Mouse (Mus musculus) midbrain, postnatal 0 days (tissue): ENCODE measurements around the gene Gm14744. TPM values are rescaled to one million over a fixed set of nuclear protein-coding genes. Genes with fewer than 3 reads are reported as not detected.
A peak's percentile ranks its signal among the peaks of the same experiment; 100 is the strongest.
"Not testable (repeated sequence)": the region's sequence is repeated elsewhere in the genome, so short reads cannot be mapped to it uniquely, and the experiment has no call there.

ENCODE experiments used
- ATAC-seq: fragments of 200-750 bp; cut with Nextera tagmentation; 2 replicates; pipeline ENCODE4 v1.8.0; 2017; ENCODE audit warnings: moderate number of reproducible peaks, mild to moderate bottlenecking, moderate TSS enrichment, moderate library complexity; ENCODE audit not compliant: low FRiP score
- DNase-seq: peaks from one replicate; pipeline ENCODE4 v3.0.0-alpha.2; 2015; ENCODE audit warnings: low spot score
- H3K27ac ChIP-seq: fragments of 300-500 bp; sonication (generic); 2 replicates; pipeline ENCODE4 v1.5.1; 2014; ENCODE audit warnings: low read depth, mild to moderate bottlenecking, low read length, mixed read lengths
- H3K27me3 ChIP-seq: fragments of 300-500 bp; sonication (generic); 2 replicates; pipeline ENCODE4 v1.6.1; 2014; ENCODE audit warnings: low read length, control low read depth, mixed read lengths; ENCODE audit not compliant: insufficient read depth
- H3K36me3 ChIP-seq: fragments of 300-500 bp; sonication (generic); 2 replicates; pipeline ENCODE4 v1.6.1; 2014; ENCODE audit warnings: low read length, control low read depth, mixed read lengths; ENCODE audit not compliant: insufficient read depth
- H3K4me1 ChIP-seq: fragments of 300-500 bp; sonication (generic); 2 replicates; pipeline ENCODE4 v1.6.1; 2014; ENCODE audit warnings: mild to moderate bottlenecking, control low read depth, antibody characterized with exemption, low read length, mixed read lengths; ENCODE audit not compliant: insufficient read depth
- H3K4me2 ChIP-seq: fragments of 300-500 bp; sonication (generic); 2 replicates; pipeline ENCODE4 v1.6.1; 2014; ENCODE audit warnings: low read depth, mild to moderate bottlenecking, low read length, mixed read lengths; ENCODE audit not compliant: poor library complexity, severe bottlenecking
- H3K4me3 ChIP-seq: fragments of 300-500 bp; sonication (generic); 2 replicates; pipeline ENCODE4 v1.5.1; 2014; ENCODE audit warnings: low read depth, mild to moderate bottlenecking, low read length, moderate library complexity
- H3K9ac ChIP-seq: fragments of 300-500 bp; sonication (generic); replicated peaks from 2 replicates; pipeline ENCODE4 v1.6.1; 2014; ENCODE audit warnings: mild to moderate bottlenecking, low read length, moderate library complexity, mixed read lengths; ENCODE audit not compliant: poor library complexity, severe bottlenecking
- H3K9me3 ChIP-seq: fragments of 300-500 bp; sonication (generic); 2 replicates; pipeline ENCODE4 v1.6.1; 2016; ENCODE audit warnings: low read length, control low read depth
- CTCF ChIP-seq: IDR thresholded peaks from 2 replicates; pipeline ENCODE4 v1.5.1; 2016; ENCODE audit warnings: antibody characterized with exemption, mild to moderate bottlenecking
- WGBS: fragments of 180-500 bp; shearing (Covaris S2); extraction: QIAGEN DNeasy Blood & Tissue Kit; methylation state at CpG from one replicate; pipeline ENCODE4 v1.1.7; 2014; 5-methylcytosine and 5-hydroxymethylcytosine counted together
- polyA plus RNA-seq: library from polyadenylated mRNA; unstranded; fragments of >200 nt; fragmentation: Nextera tagmentation; extraction: Ambion mirVana; gene quantifications from 2 replicates; pipeline ENCODE4 v1.2.1, GENCODE M21; 2015
- total RNA-seq: library from RNA; depleted of rRNA; stranded (reverse); fragments of >200 nt; gene quantifications from 2 replicates; pipeline ENCODE4 v1.2.3, GENCODE M21; 2014; rRNA removed

Gene Gm14744
- not detected in 2 replicates for total RNA-seq
- not detected in 2 replicates for polyA plus RNA-seq

DNA sequence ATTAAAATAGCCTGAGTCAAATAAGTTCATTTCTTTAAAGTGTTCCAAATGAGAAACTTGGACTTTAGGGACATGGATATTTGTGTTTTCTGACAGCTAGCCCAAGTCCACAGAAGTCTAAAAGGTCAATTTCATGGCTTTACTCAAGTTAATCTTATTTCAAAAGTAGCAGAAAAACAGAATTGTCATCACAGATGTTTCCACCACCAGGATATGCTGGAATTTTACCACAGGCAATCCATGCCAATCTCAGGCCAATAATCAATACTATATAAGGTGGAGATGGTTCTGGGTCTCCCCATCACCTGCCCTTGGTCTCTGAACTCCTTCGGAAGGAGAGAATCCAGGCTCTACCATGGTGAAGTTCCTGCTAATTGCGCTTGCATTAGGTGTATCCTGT, at the start of gene Gm14744:
Gm14744 (plus strand) TSS at position 301 of the 400 bp plus-strand sequence.
- not testable (repeated sequence) for DNase-seq, H3K9me3 ChIP-seq, H3K4me1 ChIP-seq, H3K36me3 ChIP-seq, H3K27me3 ChIP-seq, ATAC-seq, H3K4me2 ChIP-seq, H3K4me3 ChIP-seq, H3K9ac ChIP-seq, H3K27ac ChIP-seq
- 88% methylated on average over 2 of the region's 2 CpGs for WGBS

DNA sequence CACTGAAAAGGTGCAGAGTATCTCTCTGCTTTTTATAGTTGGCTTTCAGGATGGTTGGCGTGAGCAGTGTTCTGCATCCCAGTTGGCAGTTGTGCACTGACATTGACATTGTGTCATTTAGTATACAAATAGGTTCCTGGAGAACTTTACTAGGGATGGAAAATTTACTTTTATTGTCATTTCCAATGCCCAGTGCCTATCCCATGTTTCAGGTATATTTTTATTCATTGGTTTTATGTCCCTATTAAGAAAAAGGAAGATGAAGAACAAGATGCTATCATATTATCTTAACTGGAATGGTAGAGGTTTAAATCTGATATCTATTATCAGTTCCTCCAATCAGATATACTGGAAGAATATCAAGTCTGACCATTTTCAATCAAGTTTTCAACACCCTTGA, 11.0 kb upstream of the Gm14744 start, which contains the start of gene Pbsn:
Pbsn (minus strand) TSS at position 101 of the 400 bp plus-strand sequence.
- WGBS = 70% methylated on average over 1 of the region's 1 CpGs
- TF ChIP-seq CTCF = no peak
- no peak within 1 kb of the TSS for H3K4me2 ChIP-seq

DNA sequence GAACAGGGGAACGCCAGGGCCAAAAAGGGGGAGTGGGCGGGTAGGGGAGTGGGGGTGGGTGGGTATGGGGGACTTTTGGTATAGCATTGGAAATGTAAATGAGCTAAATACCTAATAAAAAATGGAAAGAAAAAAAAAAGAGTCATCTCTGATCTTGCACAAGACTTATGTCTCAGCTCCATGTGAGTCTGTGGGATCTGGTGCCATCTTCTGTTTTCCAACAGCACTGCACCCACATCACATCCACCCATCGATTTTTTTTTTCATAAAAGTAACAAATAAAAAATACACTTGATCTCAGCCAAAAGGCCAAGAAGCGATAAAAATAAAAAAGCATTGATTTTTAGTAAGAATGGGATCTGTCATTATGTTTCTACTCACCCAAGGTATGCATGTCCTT, 15.5 kb downstream of the Gm14744 start:
- not testable (repeated sequence) for H3K4me2 ChIP-seq, H3K27me3 ChIP-seq, DNase-seq, H3K4me1 ChIP-seq, H3K36me3 ChIP-seq, H3K4me3 ChIP-seq, ATAC-seq, H3K9ac ChIP-seq, H3K27ac ChIP-seq, H3K9me3 ChIP-seq
- peak; percentile 10; the same call in 1 of the 2 replicates for TF ChIP-seq CTCF
- 34% methylated on average over 2 of the region's 4 CpGs for WGBS

More for the DNA sequence above, 11.0 kb upstream of the Gm14744 start, which contains the start of gene Pbsn:
- Histone ChIP-seq H3K9ac (no peak within 1 kb of the TSS), H3K27ac (no peak within 1 kb of the TSS), H3K4me3 (no peak within 1 kb of the TSS), H3K36me3 (no peaks in the 10 kb centered on the region), H3K9me3 (no peaks in the 10 kb centered on the region), H3K4me1 (no peaks in the 10 kb centered on the region), H3K27me3 (no peaks in the 10 kb centered on the region)
- ATAC-seq (no peak), DNase-seq (no peak)

Other genes with a start within 250 kb of the Gm14744 start
- gene Prkx, start 68.5 kb upstream of the Gm14744 start, total RNA-seq = 23.0 and 23.1 TPM in 2 replicates
- 14.6 and 16.0 TPM in 2 replicates for gene Prkx, start 68.5 kb upstream of the Gm14744 start, polyA plus RNA-seq
- not detected in 2 replicates for gene Pbsn, start 11.1 kb upstream of the Gm14744 start, total RNA-seq
- gene Pbsn, start 11.1 kb upstream of the Gm14744 start, polyA plus RNA-seq = not detected in 2 replicates
- gene 5430402E10Rik, start 60.3 kb downstream of the Gm14744 start, total RNA-seq = not detected in 2 replicates
- gene 5430402E10Rik, start 60.3 kb downstream of the Gm14744 start, polyA plus RNA-seq = not detected in 2 replicates
- not detected in 2 replicates for gene Obp1a, start 226.6 kb downstream of the Gm14744 start, total RNA-seq
- gene Obp1a, start 226.6 kb downstream of the Gm14744 start, polyA plus RNA-seq = not detected in 2 replicates